Mouse (Mus musculus): Measurements from ENCODE around the gene Rft1.

- TF ChIP-seq CTCF (IDR thresholded peaks at IDR 0.05; ENCODE audit: insufficient read depth, low read length) (no peak), POLR2A (IDR thresholded peaks at IDR 0.05; ENCODE audit: borderline replicate concordance, extremely low read depth, low read depth, low read length) (no peak)
Observed at GRCm38 (mm10) chr14:30714799-30715617, 60.8 kb downstream of the Rft1 start, which contains the start of gene Sfmbt1.
